Mouse (Mus musculus): ENCODE data around the gene Rasal3. TPM values are rescaled to one million over a fixed set of nuclear protein-coding genes. Genes with fewer than 3 reads are reported as not detected.
A peak's percentile ranks its signal among the peaks of the same experiment; 100 is the strongest.

Gene Rasal3
- polyA plus RNA-seq, 1 experiment from 2014 or later = 0.70 TPM

DNA sequence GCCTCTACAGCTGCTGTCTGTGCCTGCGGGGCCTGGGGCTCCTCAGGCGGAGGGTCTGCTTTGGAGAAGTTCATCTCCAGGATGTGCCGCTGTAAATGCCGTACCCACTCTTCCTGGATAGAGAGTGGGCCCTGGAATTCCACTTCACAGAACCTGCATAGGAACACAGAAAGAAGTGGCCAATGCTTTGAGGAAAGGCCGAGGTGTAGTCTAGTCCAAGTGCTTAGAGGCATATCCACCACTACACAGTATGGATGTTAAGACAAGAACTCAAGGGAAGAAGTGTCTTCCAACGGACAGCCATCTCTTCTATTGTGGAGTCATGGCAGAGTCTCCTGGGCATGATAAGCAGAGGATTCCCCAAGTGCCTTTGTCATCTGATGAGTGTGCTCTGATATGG is 48.4 kb downstream of the Rasal3 start:
- H3K9ac ChIP-seq (ENCODE audit: low read length) = no peak overlapping the region
- H3K27me3 ChIP-seq (ENCODE audit: control insufficient read depth, insufficient read depth, low read length) = no peaks in the 10 kb centered on the region
- ATAC-seq (ENCODE audit: low FRiP score) (no peak), DNase-seq (ENCODE audit: low spot score, missing footprints) (peak; percentile 53)
- WGBS = 95% methylated on average over 6 of the region's 6 CpGs
- H3K4me1 ChIP-seq (ENCODE audit: control insufficient read depth, insufficient read depth, low read length) = peaks cover 2% of the 10 kb centered on the region
- H3K4me3 ChIP-seq (ENCODE audit: low read depth, low read length) = no peak overlapping the region
- no peak overlapping the region for H3K4me2 ChIP-seq
- H3K9me3 ChIP-seq (ENCODE audit: control insufficient read depth, low read length) = no peaks in the 10 kb centered on the region
- H3K27ac ChIP-seq (ENCODE audit: low read depth, low read length) = no peak overlapping the region
- peaks cover 35% of the 10 kb centered on the region for H3K36me3 ChIP-seq (ENCODE audit: control insufficient read depth, insufficient read depth, low read length)

DNA sequence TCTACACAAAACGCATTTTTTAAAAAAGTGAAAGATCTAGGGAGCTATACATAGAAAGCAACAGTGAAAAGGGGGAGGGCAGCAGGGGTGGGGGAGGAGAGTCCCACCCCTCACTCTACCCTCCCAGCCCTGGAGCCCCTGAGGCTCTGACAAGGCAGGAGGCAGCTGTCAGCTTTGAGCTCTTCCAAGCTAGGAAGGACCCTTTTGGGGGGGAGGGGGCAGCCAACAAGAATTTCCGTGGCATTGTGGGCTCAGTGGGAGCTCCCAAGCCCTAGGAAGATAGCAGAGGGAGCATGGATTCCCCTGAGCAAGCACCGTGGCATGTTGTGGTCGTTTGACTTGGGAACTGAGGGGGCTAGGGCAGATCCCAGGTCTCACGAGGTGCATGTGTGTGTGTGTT is 49.2 kb downstream of the Rasal3 start:
- DNase-seq (ENCODE audit: low spot score, missing footprints) = no peak
- peaks cover 30% of the 10 kb centered on the region for H3K36me3 ChIP-seq (ENCODE audit: control insufficient read depth, insufficient read depth, low read length)
- 47% methylated on average over 5 of the region's 5 CpGs for WGBS

DNA sequence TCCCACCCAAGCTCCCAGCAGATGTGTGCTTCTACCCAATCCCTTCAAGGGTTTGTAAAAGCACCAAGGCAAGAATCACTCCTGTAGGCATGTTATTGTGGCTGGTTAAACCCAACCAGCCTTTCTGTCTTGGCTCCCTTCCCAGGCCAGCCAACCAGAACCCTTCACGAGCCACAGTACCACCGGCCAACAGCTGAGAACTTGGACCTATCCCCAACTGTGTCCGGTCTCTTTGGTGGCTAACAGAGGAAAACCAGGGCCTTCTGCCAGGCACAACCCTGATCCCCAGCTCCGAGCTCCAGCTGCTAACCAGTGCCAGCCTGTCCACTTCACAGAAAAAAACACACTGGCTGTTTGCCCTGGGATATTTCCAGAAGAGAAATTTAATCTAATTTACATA is 49.7 kb downstream of the Rasal3 start:
- Histone ChIP-seq H3K4me3 (ENCODE audit: low read depth, low read length) (no peak overlapping the region), H3K9ac (ENCODE audit: low read length) (no peak overlapping the region), H3K27me3 (ENCODE audit: control insufficient read depth, insufficient read depth, low read length) (no peaks in the 10 kb centered on the region), H3K27ac (ENCODE audit: low read depth, low read length) (no peak overlapping the region), H3K36me3 (ENCODE audit: control insufficient read depth, insufficient read depth, low read length) (peaks cover 24% of the 10 kb centered on the region), H3K9me3 (ENCODE audit: control insufficient read depth, low read length) (no peaks in the 10 kb centered on the region), H3K4me1 (ENCODE audit: control insufficient read depth, insufficient read depth, low read length) (peaks cover 8% of the 10 kb centered on the region), H3K4me2 (no peak overlapping the region)
- DNase-seq (ENCODE audit: low spot score, missing footprints) = peak; percentile 69
- ATAC-seq (ENCODE audit: low FRiP score) = no peak
- 68% methylated on average over 4 of the region's 4 CpGs for WGBS

More for the DNA sequence above, 49.2 kb downstream of the Rasal3 start:
- no peak overlapping the region for H3K9ac ChIP-seq (ENCODE audit: low read length)
- H3K4me3 ChIP-seq (ENCODE audit: low read depth, low read length) = no peak overlapping the region
- H3K4me2 ChIP-seq = no peak overlapping the region
- H3K27me3 ChIP-seq (ENCODE audit: control insufficient read depth, insufficient read depth, low read length) = no peaks in the 10 kb centered on the region
- H3K9me3 ChIP-seq (ENCODE audit: control insufficient read depth, low read length) = no peaks in the 10 kb centered on the region
- no peak for ATAC-seq (ENCODE audit: low FRiP score)
- H3K4me1 ChIP-seq (ENCODE audit: control insufficient read depth, insufficient read depth, low read length) = peaks cover 6% of the 10 kb centered on the region
- no peak overlapping the region for H3K27ac ChIP-seq (ENCODE audit: low read depth, low read length)

- ATAC-seq (ENCODE audit: low FRiP score) = no peak
- H3K4me1 ChIP-seq (ENCODE audit: control insufficient read depth, insufficient read depth, low read length) = peaks cover 8% of the 10 kb centered on the region
These were observed 51.7 kb downstream of the Rasal3 start for GRCm38 (mm10) chr17:32351726-32352125.

GRCm38 (mm10) chr17:32351269-32351668 is 52.1 kb downstream of the Rasal3 start:
- H3K4me2 ChIP-seq = peak overlapping the region; percentile 66
- peak; percentile 68 for DNase-seq (ENCODE audit: low spot score, missing footprints)
- peaks cover 8% of the 10 kb centered on the region for H3K4me1 ChIP-seq (ENCODE audit: control insufficient read depth, insufficient read depth, low read length)
- H3K4me3 ChIP-seq (ENCODE audit: low read depth, low read length) = no peak overlapping the region
- ATAC-seq (ENCODE audit: low FRiP score) = no peak
- no peak overlapping the region for H3K27ac ChIP-seq (ENCODE audit: low read depth, low read length)
- no peaks in the 10 kb centered on the region for H3K27me3 ChIP-seq (ENCODE audit: control insufficient read depth, insufficient read depth, low read length)
- 77% methylated on average over 3 of the region's 3 CpGs for WGBS
- H3K9ac ChIP-seq (ENCODE audit: low read length) = no peak overlapping the region
- H3K36me3 ChIP-seq (ENCODE audit: control insufficient read depth, insufficient read depth, low read length) = peaks cover 8% of the 10 kb centered on the region; the same call in 1 of the 2 replicates
- H3K9me3 ChIP-seq (ENCODE audit: control insufficient read depth, low read length) = no peaks in the 10 kb centered on the region

More at GRCm38 (mm10) chr17:32351726-32352125, 51.7 kb downstream of the Rasal3 start:
- Histone ChIP-seq H3K9ac (ENCODE audit: low read length) (no peak overlapping the region), H3K27ac (ENCODE audit: low read depth, low read length) (no peak overlapping the region), H3K4me2 (no peak overlapping the region), H3K36me3 (ENCODE audit: control insufficient read depth, insufficient read depth, low read length) (peaks cover 12% of the 10 kb centered on the region; the same call in 1 of the 2 replicates), H3K4me3 (ENCODE audit: low read depth, low read length) (no peak overlapping the region), H3K27me3 (ENCODE audit: control insufficient read depth, insufficient read depth, low read length) (no peaks in the 10 kb centered on the region), H3K9me3 (ENCODE audit: control insufficient read depth, low read length) (no peaks in the 10 kb centered on the region)
- peak; percentile 75 for DNase-seq (ENCODE audit: low spot score, missing footprints)

DNA sequence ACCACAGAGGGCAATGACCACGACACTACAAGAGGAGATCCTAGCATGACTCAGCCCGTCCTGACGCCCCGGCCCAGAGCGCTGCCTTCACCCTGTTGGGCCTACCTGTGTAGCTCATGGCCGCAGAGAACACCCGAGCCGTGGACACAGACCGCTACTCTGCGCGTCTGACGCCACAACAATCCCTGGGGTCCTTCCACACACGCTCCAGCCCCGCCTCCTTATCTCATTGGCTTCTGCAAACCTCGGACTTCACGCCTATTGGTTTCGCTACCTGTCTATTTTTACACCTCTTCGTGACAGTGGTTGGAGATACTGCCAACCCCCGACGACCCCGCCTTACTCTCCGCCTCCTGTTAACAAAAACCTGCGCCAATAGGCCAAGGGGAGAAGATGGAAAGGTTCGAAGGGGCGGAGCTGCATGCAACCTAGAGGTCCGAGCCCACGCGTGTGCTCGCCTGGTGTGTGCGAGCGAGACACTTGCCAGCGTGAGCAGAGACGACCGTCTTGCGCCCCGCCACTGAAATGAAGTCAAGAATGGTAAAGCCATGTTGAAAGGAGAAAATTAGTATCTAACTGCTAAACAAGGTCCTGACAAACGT is 52.9 kb downstream of the Rasal3 start, which contains the start of gene Akap8l:
Akap8l (minus strand) TSS at position 226 of the 602 bp plus-strand sequence.
- Histone ChIP-seq H3K36me3 (ENCODE audit: control insufficient read depth, insufficient read depth, low read length) (peaks cover 5% of the 10 kb centered on the region; the same call in 1 of the 2 replicates), H3K4me1 (ENCODE audit: control insufficient read depth, insufficient read depth, low read length) (peaks cover 8% of the 10 kb centered on the region), H3K27ac (ENCODE audit: low read depth, low read length) (peak within 1 kb of the TSS; percentile 22; the same call in 1 of the 2 replicates), H3K27me3 (ENCODE audit: control insufficient read depth, insufficient read depth, low read length) (no peaks in the 10 kb centered on the region), H3K4me2 (peak within 1 kb of the TSS; percentile 66), H3K9ac (ENCODE audit: low read length) (peak within 1 kb of the TSS; percentile 73), H3K9me3 (ENCODE audit: control insufficient read depth, low read length) (no peaks in the 10 kb centered on the region), H3K4me3 (ENCODE audit: low read depth, low read length) (peak within 1 kb of the TSS; percentile 65)
- peak; percentile 98 for ATAC-seq (ENCODE audit: low FRiP score)
- WGBS = under 1% methylated on average over 37 of the region's 37 CpGs
- DNase-seq (ENCODE audit: low spot score, missing footprints) = peak; percentile 99

- H3K9ac ChIP-seq (ENCODE audit: low read length) = peak overlapping the region; percentile 73
- ATAC-seq (ENCODE audit: low FRiP score) (peak; percentile 2; the same call in 1 of the 2 replicates), DNase-seq (ENCODE audit: low spot score, missing footprints) (no peak)
- peak overlapping the region; percentile 22; the same call in 1 of the 2 replicates for H3K27ac ChIP-seq (ENCODE audit: low read depth, low read length)
- H3K27me3 ChIP-seq (ENCODE audit: control insufficient read depth, insufficient read depth, low read length) = no peaks in the 10 kb centered on the region
- WGBS = under 1% methylated on average over 24 of the region's 24 CpGs
- peak overlapping the region; percentile 65 for H3K4me3 ChIP-seq (ENCODE audit: low read depth, low read length)
- peaks cover 5% of the 10 kb centered on the region; the same call in 1 of the 2 replicates for H3K36me3 ChIP-seq (ENCODE audit: control insufficient read depth, insufficient read depth, low read length)
- H3K9me3 ChIP-seq (ENCODE audit: control insufficient read depth, low read length) = no peaks in the 10 kb centered on the region
- H3K4me1 ChIP-seq (ENCODE audit: control insufficient read depth, insufficient read depth, low read length) = peaks cover 8% of the 10 kb centered on the region
- peak overlapping the region; percentile 66 for H3K4me2 ChIP-seq
These were observed 53.5 kb downstream of the Rasal3 start for GRCm38 (mm10) chr17:32349851-32350381.

DNA sequence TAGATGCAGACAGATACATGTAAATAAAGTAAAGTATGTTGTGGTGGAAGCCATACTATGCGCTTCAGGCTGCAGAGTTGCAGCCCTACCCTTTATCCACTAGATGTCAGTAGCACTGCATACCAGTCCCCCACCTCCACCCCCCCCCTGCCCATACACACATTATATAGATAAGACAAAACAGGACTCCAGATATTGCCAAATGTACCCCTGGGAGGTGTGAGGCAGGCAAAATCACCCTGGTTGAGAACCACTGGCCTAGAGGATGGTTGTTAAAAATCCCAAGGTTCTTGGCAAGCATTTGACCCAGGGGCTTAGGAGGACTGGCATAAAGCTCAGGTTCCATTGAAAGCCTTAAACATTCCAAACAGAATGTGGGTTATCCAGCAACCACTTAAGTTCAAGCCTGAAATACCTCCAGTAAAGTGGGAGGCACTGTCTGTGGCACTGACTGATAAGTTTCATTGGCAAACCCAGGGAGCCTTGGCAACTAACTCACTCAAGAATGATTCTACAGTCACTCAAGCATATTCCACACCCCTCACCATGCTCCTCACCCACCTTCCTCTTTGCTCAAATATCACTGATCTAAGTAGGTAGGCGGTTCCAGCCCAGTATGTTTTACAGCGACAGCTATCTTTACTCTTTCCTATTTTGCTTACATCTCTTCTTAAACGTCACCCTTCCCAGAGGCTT is 54.2 kb downstream of the Rasal3 start:
- H3K9ac ChIP-seq (ENCODE audit: low read length) = peak overlapping the region; percentile 73; the same call in 1 of the 2 replicates
- H3K4me2 ChIP-seq = peak overlapping the region; percentile 66
- 19% methylated on average over 4 of the region's 4 CpGs for WGBS
- peaks cover 7% of the 10 kb centered on the region for H3K4me1 ChIP-seq (ENCODE audit: control insufficient read depth, insufficient read depth, low read length)
- peak overlapping the region; percentile 65 for H3K4me3 ChIP-seq (ENCODE audit: low read depth, low read length)
- DNase-seq (ENCODE audit: low spot score, missing footprints) (peak; percentile 91), ATAC-seq (ENCODE audit: low FRiP score) (no peak)
- H3K36me3 ChIP-seq (ENCODE audit: control insufficient read depth, insufficient read depth, low read length) = peaks cover under 1% of the 10 kb centered on the region; the same call in 1 of the 2 replicates
- H3K27me3 ChIP-seq (ENCODE audit: control insufficient read depth, insufficient read depth, low read length) = no peaks in the 10 kb centered on the region
- H3K27ac ChIP-seq (ENCODE audit: low read depth, low read length) = no peak overlapping the region
- H3K9me3 ChIP-seq (ENCODE audit: control insufficient read depth, low read length) = no peaks in the 10 kb centered on the region

- Histone ChIP-seq H3K4me1 (ENCODE audit: control insufficient read depth, insufficient read depth, low read length) (peaks cover 6% of the 10 kb centered on the region; the same call in 1 of the 2 replicates), H3K4me3 (ENCODE audit: low read depth, low read length) (no peak overlapping the region), H3K4me2 (no peak overlapping the region), H3K9ac (ENCODE audit: low read length) (no peak overlapping the region), H3K27ac (ENCODE audit: low read depth, low read length) (no peak overlapping the region), H3K27me3 (ENCODE audit: control insufficient read depth, insufficient read depth, low read length) (no peaks in the 10 kb centered on the region), H3K36me3 (ENCODE audit: control insufficient read depth, insufficient read depth, low read length) (no peaks in the 10 kb centered on the region), H3K9me3 (ENCODE audit: control insufficient read depth, low read length) (no peaks in the 10 kb centered on the region)
- 93% methylated on average over 2 of the region's 2 CpGs for WGBS
- ATAC-seq (ENCODE audit: low FRiP score) (no peak), DNase-seq (ENCODE audit: low spot score, missing footprints) (peak; percentile 64)
These were observed 55.0 kb downstream of the Rasal3 start for GRCm38 (mm10) chr17:32348406-32348805.
